Mouse (Mus musculus): Measurements from ENCODE around the gene Sdccag8.
A peak's percentile ranks its signal among the peaks of the same experiment; 100 is the strongest.

Sdccag8 gene

DNA sequence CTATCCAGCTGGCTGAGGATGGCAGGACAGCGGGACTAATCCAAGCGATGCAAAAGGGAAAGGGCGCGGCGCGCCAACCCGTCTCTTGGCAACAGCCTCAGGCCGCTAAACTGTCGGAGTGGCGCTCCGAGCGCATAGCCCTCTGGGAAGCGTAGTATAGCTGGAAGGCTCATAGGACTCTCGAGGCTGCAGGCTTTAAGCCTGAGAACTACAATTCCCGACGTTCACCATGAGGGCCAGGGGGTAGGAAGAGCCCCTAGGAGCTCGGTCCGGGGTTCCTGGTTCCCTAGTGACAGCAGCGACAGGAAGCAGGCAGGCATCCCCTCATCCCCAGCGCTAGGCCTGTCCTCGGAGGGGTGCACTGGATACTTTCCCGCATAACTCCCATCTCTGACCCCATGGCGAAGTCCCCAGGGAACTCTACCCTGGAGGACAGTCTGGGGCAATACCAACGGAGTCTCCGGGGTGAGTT lies at the start of gene Sdccag8:
TSS of gene Sdccag8 (plus strand) at position 70 of the 472 bp plus-strand sequence.
- peak; percentile 85 to 88 for DNase-seq (ENCODE audit: low read depth in 1 of 2, low spot score in 2 of 2)

- no peak for DNase-seq (ENCODE audit: low read depth in 1 of 2, low spot score in 2 of 2)
Measured at GRCm38 (mm10) chr1:176774533-176774932, 39.9 kb upstream of the Sdccag8 start.

GRCm38 (mm10) chr1:176789326-176789725 lies 25.1 kb upstream of the Sdccag8 start:
- no peak for DNase-seq (ENCODE audit: low read depth in 1 of 2, low spot score in 2 of 2)

DNA sequence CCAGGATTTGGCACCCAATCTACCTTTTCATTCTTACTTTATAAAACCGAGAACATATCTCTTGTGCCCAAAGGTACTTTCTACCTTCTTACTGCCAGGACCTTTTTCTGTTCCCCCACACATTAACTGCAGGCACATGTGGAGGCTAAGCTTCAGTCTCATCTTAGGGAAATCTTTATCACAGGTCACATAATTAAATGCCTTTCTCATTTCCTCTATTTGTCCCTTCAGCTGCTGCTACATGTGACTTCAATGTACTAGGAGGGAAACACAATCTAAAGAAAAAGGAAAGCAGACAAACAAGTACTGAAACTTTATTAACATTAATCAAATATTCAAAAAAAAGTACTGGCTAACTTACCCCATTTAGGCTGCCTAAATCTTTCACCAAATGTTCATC lies 22.3 kb upstream of the Sdccag8 start:
- no peak for DNase-seq (ENCODE audit: low read depth in 1 of 2, low spot score in 2 of 2)

GRCm38 (mm10) chr1:176798673-176799072 lies 15.8 kb upstream of the Sdccag8 start:
- no peak for DNase-seq (ENCODE audit: low read depth in 1 of 2, low spot score in 2 of 2)

GRCm38 (mm10) chr1:176800728-176801365 lies 13.6 kb upstream of the Sdccag8 start:
- peak; percentile 16 to 44 for DNase-seq (ENCODE audit: low read depth in 1 of 2, low spot score in 2 of 2)

DNA sequence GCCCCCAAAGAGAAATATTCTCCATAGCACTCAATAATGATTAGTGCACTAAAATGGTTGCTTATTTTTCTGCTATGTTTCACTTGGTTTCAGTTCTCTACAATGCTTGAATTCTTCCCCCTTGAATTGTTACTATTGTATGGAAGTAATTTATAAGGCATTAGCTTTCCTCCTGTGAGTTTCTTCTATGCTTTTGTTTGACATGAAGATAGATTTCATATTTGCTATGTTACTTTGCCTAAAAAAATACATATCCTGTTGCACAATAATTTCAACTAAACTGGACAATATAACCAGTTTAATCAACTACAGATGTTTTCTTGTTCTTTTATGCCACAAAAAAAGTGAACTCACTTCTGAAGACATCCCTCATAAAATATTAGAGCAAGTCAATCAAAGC lies 4.3 kb upstream of the Sdccag8 start:
- DNase-seq (ENCODE audit: low read depth in 1 of 2, low spot score in 2 of 2): no peak

GRCm38 (mm10) chr1:176811892-176812291 lies 2.6 kb upstream of the Sdccag8 start:
- DNase-seq (ENCODE audit: low read depth in 1 of 2, low spot score in 2 of 2): no peak

DNA sequence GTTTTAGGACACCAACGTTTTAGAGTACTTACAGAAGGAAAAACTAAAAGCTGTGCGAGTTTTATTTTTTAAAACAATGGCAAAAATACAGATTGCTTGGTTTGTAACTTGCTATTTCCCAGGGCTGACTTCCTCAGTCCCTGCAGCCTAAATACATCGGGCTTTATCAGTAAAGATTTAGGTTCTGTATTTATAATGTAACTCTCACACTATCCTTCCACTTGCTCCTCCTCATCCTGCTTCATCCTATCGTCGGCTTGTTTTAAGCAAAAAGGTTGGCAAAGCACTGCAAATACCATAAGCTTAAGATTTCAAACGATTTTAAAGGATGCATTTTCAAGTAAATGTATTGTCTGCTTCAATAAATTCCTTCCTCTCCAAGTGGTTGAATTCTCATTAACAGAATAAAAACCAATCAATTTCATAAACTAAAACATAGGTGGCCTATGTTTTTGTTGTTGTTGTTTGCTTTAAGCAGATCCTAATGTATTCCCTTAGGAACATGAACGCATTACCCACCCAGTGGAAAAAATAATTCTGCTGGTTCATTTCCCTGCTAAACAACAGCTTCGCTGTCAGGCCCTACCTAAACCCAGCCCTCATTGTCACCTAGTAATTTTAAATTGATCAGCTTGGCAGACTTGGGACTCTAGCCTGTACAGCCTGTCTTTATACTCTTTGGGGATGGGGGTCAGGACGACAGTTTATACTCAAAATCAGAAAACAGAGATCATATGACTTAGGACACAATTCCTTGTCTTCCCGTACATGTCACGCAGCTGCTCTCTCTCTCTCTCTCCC lies 1.8 kb upstream of the Sdccag8 start:
- DNase-seq (ENCODE audit: low read depth in 1 of 2, low spot score in 2 of 2): no peak

DNA sequence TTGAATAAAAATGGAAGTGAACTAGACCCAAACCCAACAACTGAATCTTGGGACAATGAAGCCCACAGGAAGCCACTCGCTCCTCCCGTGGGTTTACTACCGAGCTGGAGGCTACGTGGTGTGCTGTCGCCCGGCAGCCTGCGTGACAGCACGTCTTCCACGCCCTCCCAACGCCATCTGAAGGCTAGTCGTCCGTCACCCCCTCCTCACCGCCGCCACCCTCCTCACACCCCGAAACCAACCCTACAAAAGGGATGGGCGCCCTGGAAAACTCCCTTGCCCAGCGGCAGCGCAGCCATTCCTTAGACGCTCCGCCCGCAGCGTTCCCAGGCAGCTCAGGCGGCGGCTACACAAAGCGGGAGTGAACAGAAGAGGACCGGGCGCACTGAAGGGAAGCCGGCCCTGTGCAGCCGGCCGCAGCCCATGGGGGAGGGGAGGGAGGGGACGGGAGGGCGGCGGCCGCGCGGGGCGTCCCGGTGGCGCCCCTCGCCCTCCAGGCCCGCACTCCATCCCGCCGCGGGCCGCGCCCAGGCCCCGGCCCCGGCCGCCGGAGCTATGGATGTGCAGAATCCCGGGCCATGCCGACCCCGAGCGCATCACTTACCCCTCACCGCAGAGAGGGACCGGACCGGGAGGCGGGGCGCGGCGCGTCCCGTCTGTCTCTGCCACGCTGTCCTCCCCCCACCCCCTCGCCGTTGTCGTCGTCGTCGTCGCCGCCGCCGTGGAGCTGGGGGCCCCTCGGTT lies 996 bp upstream of the Sdccag8 start:
- DNase-seq (ENCODE audit: low read depth in 1 of 2, low spot score in 2 of 2): peak in 1 of 2 experiments; percentile 37

- peak in 1 of 2 experiments; percentile 88 for DNase-seq (ENCODE audit: low read depth in 1 of 2, low spot score in 2 of 2)
Measured at GRCm38 (mm10) chr1:176814036-176814420, 432 bp upstream of the Sdccag8 start, which contains the start of gene Cep170. TSS of gene Cep170 (minus strand) at chr1:176814067.

DNA sequence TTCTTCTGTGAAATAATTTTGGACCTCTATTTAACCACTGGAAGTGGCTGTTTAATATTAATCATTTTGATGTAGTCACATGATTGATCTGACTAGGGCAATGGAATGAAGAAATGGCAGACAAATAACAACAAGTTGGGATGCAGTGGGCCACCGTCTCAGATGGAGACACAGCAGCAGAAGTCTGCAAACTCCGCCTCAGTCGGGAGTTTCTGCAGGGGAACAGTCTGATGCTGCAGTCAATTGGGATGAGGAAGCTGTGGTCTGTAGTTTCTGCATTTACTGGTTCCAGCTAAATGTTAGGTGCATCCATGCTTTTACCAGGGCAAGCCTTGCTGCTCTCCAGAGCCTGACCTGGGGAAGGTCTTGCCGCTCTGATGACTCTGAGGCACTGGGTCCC lies 2.3 kb downstream of the Sdccag8 start:
- peak in 1 of 2 experiments; percentile 46 for DNase-seq (ENCODE audit: low read depth in 1 of 2, low spot score in 2 of 2)

DNA sequence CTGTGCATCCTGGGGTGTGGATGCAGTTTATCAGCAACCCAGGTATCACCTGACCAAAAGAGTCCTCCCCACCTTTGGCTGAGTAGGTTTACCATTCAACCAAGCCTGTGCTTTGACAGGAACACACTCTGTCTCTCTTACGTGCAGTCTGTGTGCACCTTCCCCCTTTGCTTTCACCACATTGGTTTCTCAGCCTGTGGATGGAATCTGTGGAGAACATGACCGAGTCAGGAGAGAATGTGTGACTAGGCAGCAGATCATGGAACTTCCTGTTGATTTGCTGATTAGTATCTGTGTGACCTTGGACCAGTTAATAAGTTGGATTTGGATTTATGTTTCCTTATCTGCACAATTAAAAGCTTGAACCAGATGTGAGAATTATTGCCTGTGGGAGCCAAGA lies 3.7 kb downstream of the Sdccag8 start:
- no peak for DNase-seq (ENCODE audit: low read depth in 1 of 2, low spot score in 2 of 2)

DNA sequence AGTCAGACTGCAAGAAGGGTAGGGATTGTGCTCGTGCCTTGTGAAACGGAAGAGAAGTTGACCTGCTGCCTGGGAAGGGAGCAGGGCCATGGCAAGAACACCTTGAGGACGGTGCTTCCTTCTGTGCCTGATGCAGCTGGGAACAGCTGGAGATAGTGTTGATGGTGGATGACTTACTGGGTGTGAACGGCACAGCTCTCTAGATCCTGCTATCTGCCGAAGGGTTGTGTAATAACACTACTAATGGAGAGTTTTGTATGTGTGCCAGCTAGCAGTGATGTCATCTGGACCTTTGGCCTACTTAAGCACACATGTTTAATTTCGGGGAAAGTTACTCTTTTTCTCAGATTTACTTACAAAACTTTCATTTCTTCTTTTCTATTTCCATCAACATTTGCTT lies 4.3 kb downstream of the Sdccag8 start:
- DNase-seq (ENCODE audit: low read depth in 1 of 2, low spot score in 2 of 2): no peak

GRCm38 (mm10) chr1:176821929-176822328 lies 7.5 kb downstream of the Sdccag8 start:
- no peak for DNase-seq (ENCODE audit: low read depth in 1 of 2, low spot score in 2 of 2)

- no peak for DNase-seq (ENCODE audit: low read depth in 1 of 2, low spot score in 2 of 2)
Measured at GRCm38 (mm10) chr1:176822949-176823348, 8.5 kb downstream of the Sdccag8 start.

GRCm38 (mm10) chr1:176823889-176824288 lies 9.4 kb downstream of the Sdccag8 start:
- DNase-seq (ENCODE audit: low read depth in 1 of 2, low spot score in 2 of 2): no peak

GRCm38 (mm10) chr1:176824611-176825010 lies 10.2 kb downstream of the Sdccag8 start:
- no peak for DNase-seq (ENCODE audit: low read depth in 1 of 2, low spot score in 2 of 2)

- DNase-seq (ENCODE audit: low read depth in 1 of 2, low spot score in 2 of 2): no peak
Measured at GRCm38 (mm10) chr1:176825084-176825483, 10.6 kb downstream of the Sdccag8 start.

GRCm38 (mm10) chr1:176826186-176826585 lies 11.7 kb downstream of the Sdccag8 start:
- DNase-seq (ENCODE audit: low read depth in 1 of 2, low spot score in 2 of 2): peak in 1 of 2 experiments; percentile 66

- no peak for DNase-seq (ENCODE audit: low read depth in 1 of 2, low spot score in 2 of 2)
Measured at GRCm38 (mm10) chr1:176826931-176827330, 12.5 kb downstream of the Sdccag8 start.

GRCm38 (mm10) chr1:176827365-176827764 lies 12.9 kb downstream of the Sdccag8 start:
- peak; percentile 71 to 79 for DNase-seq (ENCODE audit: low read depth in 1 of 2, low spot score in 2 of 2)

Measured in monocyte, adult 2 months (primary cell).